Mouse (Mus musculus): ENCODE results near the gene Vmn1r107.
"Not testable (repeated sequence)": the region's sequence is repeated elsewhere in the genome, so short reads cannot be mapped to it uniquely, and the experiment has no call there.

Vmn1r107 gene

DNA sequence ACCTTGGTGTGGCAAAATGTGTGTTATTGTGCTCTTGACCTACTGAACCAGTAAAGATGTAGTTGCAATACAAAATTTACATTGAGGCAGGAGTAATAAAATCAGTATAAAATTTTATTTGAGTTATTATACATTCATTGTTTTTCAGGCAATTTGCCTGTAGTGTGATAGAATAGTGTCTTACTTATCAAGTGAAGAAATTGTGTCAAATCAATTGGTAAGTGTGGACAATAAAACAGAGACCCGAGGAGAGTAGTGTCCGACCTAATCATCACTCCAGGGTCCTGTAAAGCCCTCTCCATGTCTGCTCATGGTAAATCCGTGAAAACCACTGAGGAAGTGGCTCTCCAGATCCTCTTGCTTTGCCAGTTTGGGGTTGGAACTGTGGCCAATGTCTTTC is at the start of gene Vmn1r107:
Vmn1r107 (plus strand) TSS at position 301 of the 400 bp plus-strand sequence.
- not testable (repeated sequence) for DNase-seq (ENCODE audit: inconsistent age in 2 of 2, low spot score in 1 of 2)

DNA sequence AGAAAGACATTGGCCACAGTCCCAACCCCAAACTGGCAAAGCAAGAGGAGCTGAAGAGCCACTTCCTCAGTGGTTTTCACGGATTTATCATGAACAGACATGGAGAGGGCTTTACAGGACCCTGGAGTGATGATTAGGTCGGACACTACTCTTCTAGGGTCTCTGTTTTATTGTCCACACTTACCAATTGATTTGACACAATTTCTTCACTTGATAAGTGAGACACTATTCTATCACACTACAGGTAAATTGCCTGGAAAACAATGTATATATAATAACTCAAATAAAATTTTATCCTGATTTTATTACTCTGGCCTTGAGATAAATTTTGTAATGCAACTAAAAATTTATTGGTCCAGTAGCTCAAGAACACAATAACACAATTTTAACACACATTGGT is 34.4 kb downstream of the Vmn1r107 start, which contains the start of gene Vmn1r111:
Vmn1r111 (minus strand) TSS at position 101 of the 400 bp plus-strand sequence.
- DNase-seq (ENCODE audit: inconsistent age in 2 of 2, low spot score in 1 of 2), result not testable (repeated sequence)
